9 mouse cellular contexts compared by ENCODE assay signal in genomic region chr9:24695700-24696404, GRCm38 (mm10). TPM values are rescaled to one million over a fixed set of nuclear protein-coding genes. Genes with fewer than 3 reads are reported as not detected.
DNase-seq lines count a peak whose midpoint lies in the region; ATAC-seq lines count a peak whose summit lies in the region.
"Had no signal": no experiment of that assay in that cellular context is flagged by ENCODE, and none has a peak within 500 bp of the region (broad histone marks: within the 10 kb centered on the region; RNA-seq: fewer than 3 reads in every experiment).

Gene Dpy19l2, minus strand, starts transcription at chr9:24696293.

- under 1% methylated on average over 45 of the region's 45 CpGs for WGBS in stomach, embryonic 15.5 days

- H3K36me3 ChIP-seq in stomach, embryonic 15.5 days: no peaks in the 10 kb centered on the region

- H3K4me2 ChIP-seq in stomach, embryonic 15.5 days: peak within 1 kb of the TSS; percentile 87

- ATAC-seq in frontal cortex, adult (ENCODE audit: low TSS enrichment): peak; percentile 72
- ATAC-seq in stomach, embryonic 15.5 days (ENCODE audit: insufficient read depth, low FRiP score, low read depth): peak; percentile 63; the same call in 1 of the 2 replicates
- ATAC-seq in inflammation-experienced regulatory T-cells, adult 6 months: no peak

- no peak within 1 kb of the TSS for H3K9ac ChIP-seq in stomach, embryonic 15.5 days

- DNase-seq in heart, adult 18-20 months: peak; percentile 9 to 14
- no peak for DNase-seq in heart, adult 11 months
- DNase-seq in ZHBTc4 (ENCODE audit: low read depth, low spot score): peak; percentile 69
- peak; percentile 8 to 12 for DNase-seq in layer of hippocampus, adult 18-20 months (ENCODE audit: low spot score in 2 of 2)
- peak; percentile 15 for DNase-seq in lung, postnatal 10 days

- peaks cover 8% of the 10 kb centered on the region; the same call in 1 of the 2 replicates for H3K4me1 ChIP-seq in stomach, embryonic 15.5 days

- H3K4me3 ChIP-seq in stomach, embryonic 15.5 days (replicated peaks): peak within 1 kb of the TSS; percentile 37

- H3K27me3 ChIP-seq in stomach, embryonic 15.5 days (replicated peaks): 0 out of 2 replicates have a peak, but pooled peaks cover 7% of the 10 kb centered on the region

- H3K27ac ChIP-seq in stomach, embryonic 15.5 days: no peak within 1 kb of the TSS

- H3K9me3 ChIP-seq in stomach, embryonic 15.5 days: no peaks in the 10 kb centered on the region

RNA-seq across cellular contexts. Expression of gene Dpy19l2, which starts in this region (rescaled TPM):
- total RNA-seq in heart, adult 18-20 months (2021): under 1 TPM in 1 of 2 experiments, not detected in 1; 0.08 TPM
- total RNA-seq in layer of hippocampus, adult 18-20 months (2021): under 1 TPM; 0.43 to 0.50 TPM
- polyA plus RNA-seq in stomach, embryonic 15.5 days (2015; fragmentation: Nextera tagmentation; extraction: Ambion mirVana): not detected in 2 replicates
- polyA plus RNA-seq in inflammation-experienced regulatory T-cells, adult 6 months (2017; shearing (Covaris generic)): not detected
- total RNA-seq: MEL had no signal

Comparison
In these comparisons a context has a peak if more than half of its experiments do, and no peak if none do; other contexts are left out.
1. Peak in DNase-seq in heart, adult 18-20 months; RNA of the gene not detected or under 1 TPM.
2. Peak in DNase-seq in layer of hippocampus, adult 18-20 months; RNA of the gene not detected or under 1 TPM.
3. Peak in ATAC-seq, H3K4me3 ChIP-seq and H3K4me2 ChIP-seq in stomach, embryonic 15.5 days; RNA of the gene not detected or under 1 TPM.